In genomic region chr10:122774169-122774568, GRCm38 (mm10) we compare ENCODE assay signal across 20 mouse cellular contexts.
"Had no signal": no experiment of that assay in that cellular context is flagged by ENCODE, and none has a peak within 500 bp of the region (broad histone marks: within the 10 kb centered on the region; RNA-seq: fewer than 3 reads in every experiment).

No protein-coding gene starts in this region.

- H3K27ac ChIP-seq: kidney, postnatal 0 days; left cerebral cortex, adult 2 months; limb, embryonic 12.5 days; limb, embryonic 15.5 days; liver, embryonic 13.5 days; midbrain, embryonic 12.5 days; midbrain, embryonic 15.5 days; neural tube, embryonic 13.5 days had no signal

- ATAC-seq: intestine, embryonic 16.5 days; midbrain, embryonic 15.5 days had no signal

- DNase-seq: kidney, adult 2 months; kidney, postnatal 36 days; layer of hippocampus, postnatal 36 days; left cerebral cortex, postnatal 4 days; liver, embryonic 13.5 days; lung, adult 2 months; lung, postnatal 14 days; lung, postnatal 4 days; retina, postnatal 1 day; right cerebral cortex, postnatal 25 days; thymus, postnatal 25 days had no signal

- H3K9me3 ChIP-seq: limb, embryonic 15.5 days; liver, embryonic 13.5 days; midbrain, embryonic 12.5 days; midbrain, embryonic 15.5 days; neural tube, embryonic 13.5 days had no signal

- H3K9ac ChIP-seq: limb, embryonic 12.5 days; limb, embryonic 15.5 days; liver, embryonic 13.5 days; midbrain, embryonic 12.5 days; midbrain, embryonic 15.5 days; neural tube, embryonic 13.5 days had no signal

- H3K4me3 ChIP-seq: left cerebral cortex, adult 2 months; limb, embryonic 12.5 days; limb, embryonic 15.5 days; liver, embryonic 13.5 days; midbrain, embryonic 12.5 days; midbrain, embryonic 15.5 days; myocyte; neural tube, embryonic 13.5 days had no signal

- H3K36me3 ChIP-seq: limb, embryonic 12.5 days; limb, embryonic 15.5 days; liver, embryonic 13.5 days; midbrain, embryonic 12.5 days; midbrain, embryonic 15.5 days; neural tube, embryonic 13.5 days had no signal

- H3K4me2 ChIP-seq: limb, embryonic 12.5 days; limb, embryonic 15.5 days; liver, embryonic 13.5 days; midbrain, embryonic 12.5 days; midbrain, embryonic 15.5 days; neural tube, embryonic 13.5 days had no signal

- H3K27me3 ChIP-seq: limb, embryonic 12.5 days; limb, embryonic 15.5 days; liver, embryonic 13.5 days; midbrain, embryonic 12.5 days; midbrain, embryonic 15.5 days; neural tube, embryonic 13.5 days had no signal
